Mouse (Mus musculus) heart, embryonic 14.5 days (tissue): ENCODE measurements around the gene Sema5b. TPM values are rescaled to one million over a fixed set of nuclear protein-coding genes. Genes with fewer than 3 reads are reported as not detected.

Experiments used
- polyA plus RNA-seq: library from polyadenylated mRNA; unstranded; fragments of >200 nt; fragmentation: Nextera tagmentation; extraction: Ambion mirVana; gene quantifications from 2 replicates; pipeline ENCODE4 v1.2.1, GENCODE M21; 2014

The Sema5b gene
- polyA plus RNA-seq, 1 experiment from 2014 or later = 1.9 TPM

Other genes with a start within 250 kb of the Sema5b start
- 39.8 and 45.6 TPM in 2 replicates for gene Sec22a, start 177.2 kb upstream of the Sema5b start, polyA plus RNA-seq
- gene Pdia5, start 50.3 kb upstream of the Sema5b start, polyA plus RNA-seq = 12.8 and 14.7 TPM in 2 replicates
- gene Dirc2, start 228.2 kb downstream of the Sema5b start, polyA plus RNA-seq = 15.7 and 20.1 TPM in 2 replicates
- gene Hspbap1, start 229.2 kb downstream of the Sema5b start, polyA plus RNA-seq = 6.4 and 8.8 TPM in 2 replicates